Mouse (Mus musculus): ENCODE measurements around the gene Zfp941.
A peak's percentile ranks its signal among the peaks of the same experiment; 100 is the strongest.

Gene Zfp941

DNA sequence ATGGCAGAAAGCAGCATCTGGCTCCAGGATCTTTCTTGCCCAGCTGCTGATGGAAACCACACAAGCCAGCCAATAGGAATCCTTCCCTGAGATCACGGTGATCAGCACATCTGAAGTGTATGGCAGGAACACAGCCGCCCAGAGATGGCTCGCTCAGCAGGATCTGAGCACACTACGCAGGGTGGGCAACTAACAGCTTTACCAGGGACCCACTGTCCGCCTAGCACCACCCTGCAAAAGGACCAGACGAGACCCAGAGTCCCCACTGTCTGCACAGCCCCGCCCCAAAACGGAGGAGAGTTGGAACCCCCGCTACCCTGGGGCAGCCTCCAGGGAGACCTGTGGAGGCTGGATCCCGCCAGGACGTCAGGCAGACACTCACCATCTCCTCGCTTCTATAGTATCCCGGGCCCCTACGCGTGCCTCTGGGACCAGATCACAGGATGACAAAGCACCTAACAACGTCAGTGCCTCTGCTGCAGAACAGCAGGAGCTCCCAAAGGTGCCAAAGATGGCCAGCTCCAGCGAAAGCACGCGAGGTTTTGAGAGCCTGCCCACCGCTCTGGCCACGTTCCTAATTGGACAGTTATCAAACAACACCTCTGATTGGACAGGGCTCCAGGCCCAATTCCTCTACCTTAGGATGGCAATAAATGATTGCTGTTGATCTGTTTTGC is at the start of gene Zfp941:
Gene Zfp941, minus strand, starts transcription at position 526 of the 677 bp plus-strand sequence.
- DNase-seq (ENCODE audit: low read depth, low spot score), result no peak

DNA sequence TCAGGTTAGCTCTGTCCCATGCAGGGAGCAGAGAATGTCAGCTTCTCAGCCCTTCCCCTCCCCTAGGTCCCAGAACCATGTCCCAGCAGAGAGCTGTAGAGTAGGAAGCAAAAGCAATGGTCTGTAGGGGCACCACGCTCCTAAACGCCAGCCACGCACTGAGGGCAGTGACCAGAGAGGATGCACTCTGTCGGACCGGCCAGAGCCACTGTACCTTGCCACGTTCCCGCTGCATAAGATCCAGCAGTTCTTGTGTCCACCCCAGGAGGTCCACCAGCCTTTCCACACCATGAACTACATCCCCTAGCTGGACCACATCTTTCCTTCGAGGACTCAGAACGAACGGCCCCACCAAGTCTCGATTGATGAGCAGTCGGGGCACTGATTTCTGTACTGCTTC is 42.8 kb upstream of the Zfp941 start:
- no peak for DNase-seq (ENCODE audit: low read depth, low spot score)

DNA sequence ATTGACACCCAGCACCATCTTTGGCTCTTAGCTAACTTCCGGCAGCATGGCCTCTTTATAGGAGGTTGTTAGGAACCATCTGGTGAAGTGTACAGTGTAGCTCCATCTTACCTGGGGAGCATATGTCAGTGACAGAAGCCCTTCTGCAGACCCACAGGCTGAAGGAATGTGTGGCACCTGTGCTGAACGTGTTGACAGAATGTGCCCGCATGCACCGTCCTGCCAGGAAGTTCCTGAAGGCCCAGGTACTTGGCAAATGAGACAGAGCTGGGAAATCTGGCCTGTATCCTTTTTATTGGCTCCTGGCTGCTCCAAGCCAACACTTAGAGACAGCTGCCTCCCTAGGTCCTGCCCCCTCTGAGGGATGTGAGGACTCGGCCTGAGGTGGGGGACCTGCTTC is 38.8 kb upstream of the Zfp941 start:
- no peak for DNase-seq (ENCODE audit: low read depth, low spot score)

DNA sequence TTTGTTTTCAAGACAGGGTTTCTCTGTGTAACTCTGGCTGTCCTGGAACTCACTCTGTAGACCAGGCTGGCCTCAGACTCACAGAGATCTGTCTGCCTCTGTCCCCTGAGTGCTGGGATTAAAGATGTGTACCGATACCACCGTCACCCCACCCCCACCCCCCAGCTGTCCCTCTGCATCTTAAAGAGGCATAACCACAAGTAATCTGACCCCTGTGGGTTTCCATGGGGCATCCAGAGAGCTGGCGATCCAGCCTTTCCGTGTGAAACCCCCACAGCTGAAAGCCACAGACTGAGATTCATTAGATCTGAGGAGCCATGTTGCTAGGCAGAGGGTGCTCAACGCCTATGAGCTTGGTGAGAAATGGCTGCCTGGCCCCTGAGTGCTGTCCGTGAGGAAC is 38.0 kb upstream of the Zfp941 start:
- no peak for DNase-seq (ENCODE audit: low read depth, low spot score)

DNA sequence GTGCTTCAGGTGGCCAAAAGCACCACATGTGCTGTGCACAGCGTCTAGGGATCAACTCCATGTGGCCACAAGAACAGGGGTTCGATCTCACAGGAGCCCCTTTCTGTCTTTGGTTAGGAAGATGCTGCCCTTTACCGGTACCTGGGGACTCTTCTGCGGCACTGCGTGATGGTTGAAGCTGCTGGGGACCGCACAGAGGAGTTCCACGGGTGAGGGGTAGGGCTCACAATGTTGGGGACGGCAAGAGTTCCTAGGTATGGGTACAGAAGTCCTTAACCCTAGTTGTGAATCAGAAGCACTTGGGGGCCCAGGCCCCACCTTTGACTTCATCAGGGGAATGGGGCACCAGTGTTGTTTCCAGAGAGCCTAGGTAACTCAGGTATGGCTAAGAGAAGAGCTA is 36.8 kb upstream of the Zfp941 start:
- no peak for DNase-seq (ENCODE audit: low read depth, low spot score)

GRCm38 (mm10) chr7:140857550-140858505 is 35.9 kb upstream of the Zfp941 start, which contains the start of gene Bet1l:
Gene Bet1l, minus strand, starts transcription at chr7:140857577.
- no peak for DNase-seq (ENCODE audit: low read depth, low spot score)

- peak; percentile 77 for DNase-seq (ENCODE audit: low read depth, low spot score)
Observed at GRCm38 (mm10) chr7:140856785-140857549, 35.0 kb upstream of the Zfp941 start, which contains the start of gene Ric8a. Gene Ric8a, plus strand, starts transcription at chr7:140856957.

DNA sequence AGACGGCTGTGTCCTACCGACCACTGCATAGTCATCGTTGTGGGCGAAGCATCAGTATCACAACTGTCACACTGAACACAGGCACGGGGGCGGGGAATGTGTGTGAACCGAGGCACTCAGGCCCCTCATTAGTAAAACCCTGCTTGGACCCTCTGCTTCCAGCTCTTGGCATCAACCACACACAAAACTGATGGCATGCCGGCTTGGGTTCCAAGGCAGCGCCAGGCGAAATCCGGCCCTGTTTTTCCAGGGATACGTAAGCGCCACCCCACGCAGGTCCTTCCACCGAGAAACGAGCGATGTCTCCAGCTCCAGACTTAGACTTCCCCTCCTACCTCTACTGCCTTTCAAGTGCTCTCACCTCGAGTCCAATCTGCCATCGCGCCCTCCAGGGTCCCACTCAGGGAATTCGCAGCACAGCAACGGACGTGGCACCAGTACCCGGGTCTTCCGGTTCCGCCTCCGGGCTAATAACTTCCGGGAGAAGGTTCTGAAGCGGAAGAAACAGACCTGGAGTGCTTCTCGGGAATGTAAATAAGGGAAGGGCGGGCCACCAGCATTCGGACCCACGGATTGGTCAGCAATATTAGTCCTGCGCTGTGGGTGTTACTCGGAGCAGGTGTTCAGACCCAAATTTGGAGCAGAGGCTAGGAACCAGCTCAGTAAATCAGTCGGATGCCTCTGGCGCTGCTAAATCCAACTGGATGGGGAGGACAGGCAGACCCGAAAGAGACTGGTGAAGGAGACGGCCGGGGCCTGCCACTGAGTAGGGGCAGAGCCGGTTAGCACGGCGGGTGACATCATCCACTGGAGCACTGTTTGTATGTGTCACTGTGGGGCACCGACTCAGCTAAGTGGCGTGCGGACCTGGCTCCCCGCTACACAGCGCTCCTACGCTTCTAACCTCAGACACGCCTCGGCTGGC is 34.1 kb upstream of the Zfp941 start, which contains the start of gene Gm45785:
Gene Gm45785, minus strand, starts transcription at position 472 of the 925 bp plus-strand sequence.
- peak; percentile 69 for DNase-seq (ENCODE audit: low read depth, low spot score)

GRCm38 (mm10) chr7:140855181-140855580 is 33.2 kb upstream of the Zfp941 start:
- DNase-seq (ENCODE audit: low read depth, low spot score), result no peak

GRCm38 (mm10) chr7:140854483-140854882 is 32.5 kb upstream of the Zfp941 start:
- no peak for DNase-seq (ENCODE audit: low read depth, low spot score)

- no peak for DNase-seq (ENCODE audit: low read depth, low spot score)
Observed at GRCm38 (mm10) chr7:140853386-140853785, 31.4 kb upstream of the Zfp941 start.

DNA sequence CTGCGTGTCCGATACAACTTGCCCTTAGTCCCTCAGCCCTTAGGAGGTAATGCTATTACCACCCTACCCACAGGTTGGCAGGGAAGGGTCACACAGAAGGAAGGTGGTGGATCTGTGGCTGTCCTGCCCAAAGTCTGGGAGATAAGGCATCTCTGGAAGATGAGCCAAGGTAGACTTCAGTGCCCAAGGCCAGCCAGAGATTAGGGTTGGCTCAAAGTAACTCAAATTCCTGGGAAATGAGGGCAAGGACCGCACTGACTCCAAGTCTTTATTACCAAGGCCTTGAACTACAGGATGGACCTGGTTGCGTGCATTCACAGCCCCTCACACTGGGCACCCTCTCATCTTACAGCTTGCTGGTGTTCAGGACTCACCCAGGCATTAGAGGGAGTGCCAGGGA is 29.9 kb upstream of the Zfp941 start:
- DNase-seq (ENCODE audit: low read depth, low spot score), result no peak

- DNase-seq (ENCODE audit: low read depth, low spot score), result no peak
Observed at GRCm38 (mm10) chr7:140848591-140848990, 26.6 kb upstream of the Zfp941 start.

GRCm38 (mm10) chr7:140847755-140848580 is 26.0 kb upstream of the Zfp941 start, which contains the start of gene Odf3:
Gene Odf3, plus strand, starts transcription at chr7:140847805.
- DNase-seq (ENCODE audit: low read depth, low spot score), result no peak

DNA sequence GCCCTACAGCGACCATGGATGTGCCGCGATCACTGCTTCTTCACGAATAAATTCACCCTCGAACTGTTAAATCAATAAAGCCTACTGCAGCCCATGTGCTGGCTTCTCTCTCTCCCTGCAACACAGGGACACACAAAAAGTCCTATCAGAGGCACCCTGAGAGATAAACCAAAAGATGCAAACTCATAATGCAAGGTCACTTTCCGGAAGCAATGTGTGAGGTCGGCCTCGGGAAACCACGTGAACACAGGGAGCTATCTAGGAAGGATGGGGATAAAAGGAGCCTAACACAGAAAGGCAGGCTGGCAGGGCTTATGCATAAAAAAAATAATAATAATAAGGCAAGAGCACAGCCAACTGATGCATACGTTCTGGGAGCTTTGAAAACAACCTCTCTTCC is 24.7 kb upstream of the Zfp941 start:
- DNase-seq (ENCODE audit: low read depth, low spot score), result no peak

DNA sequence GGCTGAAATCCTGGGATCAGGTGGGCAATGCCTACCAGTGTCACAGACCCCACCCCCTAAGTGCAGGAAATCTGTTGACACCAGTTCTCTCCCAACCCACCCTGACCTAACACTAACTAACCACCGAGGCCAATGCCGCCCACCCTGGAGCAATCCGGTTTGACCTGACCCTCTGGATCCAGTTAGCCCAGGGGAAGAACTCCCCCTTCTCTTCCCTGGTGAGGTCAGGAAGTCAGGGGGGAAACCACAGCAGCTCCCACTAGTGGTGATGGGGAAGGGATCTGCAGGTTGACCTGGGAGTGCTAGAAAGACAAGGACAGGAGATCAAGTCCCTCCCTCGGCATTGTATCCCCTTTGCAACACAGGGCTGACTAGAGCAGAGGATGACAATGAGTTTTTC is 23.7 kb upstream of the Zfp941 start:
- DNase-seq (ENCODE audit: low read depth, low spot score), result no peak

DNA sequence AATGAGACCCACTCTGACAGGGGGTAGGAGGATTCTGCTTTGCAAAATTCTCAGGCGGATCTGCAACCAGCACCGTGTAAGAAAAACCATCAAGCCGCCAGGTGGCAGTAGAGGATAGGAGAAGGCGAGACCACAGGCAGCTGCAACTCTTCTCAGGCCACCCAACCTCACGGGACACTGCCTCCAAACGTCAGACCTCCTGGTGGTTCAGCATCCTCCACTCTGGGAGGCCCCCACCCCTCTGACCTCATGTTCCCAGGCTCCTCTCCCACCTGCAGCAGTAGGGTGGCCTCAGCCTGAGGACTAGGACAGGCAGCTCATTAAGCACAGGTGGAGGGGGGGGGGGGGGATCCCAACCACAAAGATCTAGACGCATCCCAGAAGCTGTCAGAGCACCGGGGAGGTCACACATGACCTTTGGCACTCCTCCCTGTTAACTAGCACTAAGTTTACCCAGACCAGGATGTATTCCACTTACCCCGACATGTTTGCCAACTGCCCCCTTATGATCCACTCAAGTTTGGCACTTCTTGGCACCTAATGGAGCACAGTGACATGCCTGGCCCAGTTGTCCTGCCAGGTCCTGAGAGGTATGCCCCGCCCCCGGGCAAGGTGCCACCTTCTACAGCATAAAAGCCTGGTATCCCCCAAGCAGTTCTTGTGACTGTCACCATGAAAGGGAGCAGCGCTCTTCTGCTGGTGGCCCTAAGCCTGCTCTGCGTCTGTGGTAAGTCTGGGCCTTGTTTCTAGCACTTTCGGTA is 23.1 kb upstream of the Zfp941 start, which contains the start of gene Scgb1c1:
Gene Scgb1c1, plus strand, starts transcription at position 643 of the 761 bp plus-strand sequence.
- peak; percentile 64 for DNase-seq (ENCODE audit: low read depth, low spot score)

DNA sequence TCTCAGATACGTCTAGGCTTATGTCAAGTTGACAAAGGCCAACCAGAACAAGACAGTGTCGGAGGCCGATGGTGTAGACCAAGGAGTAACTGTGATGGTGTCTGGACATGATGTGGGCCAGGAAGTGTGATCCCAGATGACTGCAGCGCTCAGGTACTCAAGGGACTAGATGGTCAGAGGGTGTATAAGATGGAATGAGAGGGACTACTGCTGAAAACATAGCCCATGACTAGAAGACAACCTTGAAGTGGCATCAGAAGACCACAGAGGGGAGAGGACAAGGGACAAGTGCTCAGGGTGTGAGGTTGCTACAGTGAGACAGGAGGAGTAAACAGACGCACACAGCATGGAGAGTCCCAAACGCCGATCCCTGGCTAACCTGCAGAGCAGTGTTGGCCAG is 21.8 kb upstream of the Zfp941 start:
- no peak for DNase-seq (ENCODE audit: low read depth, low spot score)

All from c-Kit-negative CD71-positive TER-119-positive erythroid progenitor cells, embryonic 14.5 days (primary cell).